8 mouse cellular contexts compared by ENCODE assay signal in the genomic region with DNA sequence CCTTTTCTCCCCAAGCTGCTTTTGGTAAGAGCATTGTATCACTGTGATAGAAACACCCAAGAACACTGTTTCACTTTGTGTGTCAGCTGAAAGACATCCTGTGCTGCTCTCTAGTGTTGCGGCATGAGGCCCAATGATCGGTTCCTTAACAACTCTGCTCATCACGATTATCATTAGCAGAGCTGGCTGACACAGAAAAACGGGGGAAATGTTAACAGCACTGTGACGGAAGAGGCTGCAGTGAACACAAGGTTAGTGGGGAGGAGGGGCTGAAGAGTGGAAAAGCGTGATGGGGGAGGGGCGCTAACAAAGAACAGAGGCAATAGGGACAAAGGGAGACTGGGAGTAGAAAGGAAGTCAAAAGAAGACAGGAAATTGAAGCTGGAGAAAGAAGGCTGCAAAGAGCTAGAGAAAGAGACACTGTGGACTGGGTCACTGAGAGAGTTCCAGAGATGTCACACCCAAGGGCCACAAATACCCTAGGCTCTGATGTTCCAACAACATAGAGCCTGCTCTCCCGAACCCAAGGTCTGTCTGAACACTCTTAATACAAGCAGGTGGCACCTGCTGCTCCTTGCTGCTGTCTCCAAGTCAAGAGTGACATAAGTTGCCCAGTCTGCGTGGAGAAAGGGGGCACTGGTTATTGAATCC. TPM values are rescaled to one million over a fixed set of nuclear protein-coding genes. Genes with fewer than 3 reads are reported as not detected.
DNase-seq lines count a peak whose midpoint lies in the region; ATAC-seq lines count a peak whose summit lies in the region.

No protein-coding gene starts in this region.

- peak; percentile 41; the same call in 1 of the 2 replicates for ATAC-seq in kidney, embryonic 15.5 days (replicated peaks; ENCODE audit: low FRiP score)
- peak; percentile 63 for ATAC-seq in inflammation-experienced regulatory T-cells, adult 6 months
- ATAC-seq in monocyte, adult 5-6 weeks (replicated peaks; ENCODE audit: insufficient number of reproducible peaks, low FRiP score, low TSS enrichment, poor library complexity, severe bottlenecking) = 0 out of 2 replicates have a peak, but pooled peaks have one; percentile 14

- H3K9ac ChIP-seq in kidney, embryonic 15.5 days = no peak overlapping the region

- no peak overlapping the region for H3K4me3 ChIP-seq in kidney, embryonic 15.5 days (replicated peaks)

- H3K27me3 ChIP-seq in kidney, embryonic 15.5 days = no peaks in the 10 kb centered on the region

- peak overlapping the region; percentile 28 for H3K4me2 ChIP-seq in kidney, embryonic 15.5 days

- H3K36me3 ChIP-seq in kidney, embryonic 15.5 days = no peaks in the 10 kb centered on the region

- peak overlapping the region; percentile 4; the same call in 1 of the 2 replicates for H3K27ac ChIP-seq in kidney, embryonic 15.5 days

- H3K4me1 ChIP-seq in kidney, embryonic 15.5 days = peaks cover 25% of the 10 kb centered on the region

- no peak for DNase-seq in kidney, adult 11 months
- peak; percentile 70 for DNase-seq in embryo, embryonic 10 days (ENCODE audit: low spot score)
- DNase-seq in right cerebral cortex, postnatal 4 days = no peak
- no peak for DNase-seq in urinary bladder, postnatal 36 days (ENCODE audit: low spot score in 2 of 2)
- no peak for DNase-seq in urinary bladder, adult 18-20 months (ENCODE audit: low spot score in 2 of 2)

- H3K9me3 ChIP-seq in kidney, embryonic 15.5 days (replicated peaks) = no peaks in the 10 kb centered on the region

- 32% methylated on average over 9 of the region's 9 CpGs for WGBS in kidney, embryonic 15.5 days

RNA-seq across cellular contexts. Expression of gene Cobll1, which starts 58.0 kb away (rescaled TPM):
- polyA plus RNA-seq in kidney, embryonic 15.5 days (2015; fragmentation: Nextera tagmentation; extraction: Ambion mirVana) = 20.1 and 21.7 TPM in 2 replicates
- polyA plus RNA-seq in inflammation-experienced regulatory T-cells, adult 6 months (2017; shearing (Covaris generic)) = 1 to 10 TPM; 3.6 to 8.8 (median 3.6) TPM
- 3.8 to 17.0 TPM (median 4.2 TPM) in 3 replicates for total RNA-seq in monocyte, adult 5-6 weeks (2017)
